Mouse (Mus musculus) limb, embryonic 11.5 days (tissue): ENCODE results near the gene Iqsec1. TPM values are rescaled to one million over a fixed set of nuclear protein-coding genes. Genes with fewer than 3 reads are reported as not detected.

Experiments used
- ATAC-seq: fragments of 200-750 bp; cut with Nextera tagmentation; 2 replicates; pipeline ENCODE4 v1.8.0; 2017; ENCODE audit warnings: low read depth; ENCODE audit not compliant: insufficient number of reproducible peaks, low FRiP score, low TSS enrichment
- DNase-seq: peaks from one replicate; pipeline ENCODE4 v3.0.0-alpha.2; 2015; ENCODE audit warnings: low spot score
- H3K27ac ChIP-seq: fragments of 300-500 bp; sonication (generic); replicated peaks from 2 replicates; pipeline ENCODE4 v1.5.1; 2014; ENCODE audit warnings: low read depth, mild to moderate bottlenecking, low read length
- H3K27me3 ChIP-seq: fragments of 300-500 bp; sonication (generic); 2 replicates; pipeline ENCODE4 v1.6.1; 2014; ENCODE audit warnings: mild to moderate bottlenecking, low read length, mixed read lengths; ENCODE audit not compliant: control insufficient read depth, insufficient read depth
- H3K36me3 ChIP-seq: fragments of 300-500 bp; sonication (generic); 2 replicates; pipeline ENCODE4 v1.6.1; 2014; ENCODE audit warnings: mild to moderate bottlenecking, low read length, moderate library complexity, mixed read lengths; ENCODE audit not compliant: control insufficient read depth, insufficient read depth
- H3K4me1 ChIP-seq: fragments of 300-500 bp; sonication (generic); 2 replicates; pipeline ENCODE4 v1.6.1; 2014; ENCODE audit warnings: low read length, mixed read lengths; ENCODE audit not compliant: control insufficient read depth, insufficient read depth
- H3K4me2 ChIP-seq: fragments of 300-500 bp; sonication (generic); 2 replicates; pipeline ENCODE4 v1.6.1; 2014; ENCODE audit warnings: low read depth, mild to moderate bottlenecking, moderate library complexity; ENCODE audit not compliant: severe bottlenecking
- H3K4me3 ChIP-seq: fragments of 300-500 bp; sonication (generic); 2 replicates; pipeline ENCODE4 v1.5.1; 2014; ENCODE audit warnings: low read depth, low read length
- H3K9ac ChIP-seq: fragments of 300-500 bp; sonication (generic); 2 replicates; pipeline ENCODE4 v1.6.1; 2014; ENCODE audit warnings: mild to moderate bottlenecking, low read length
- H3K9me3 ChIP-seq: fragments of 300-500 bp; sonication (generic); 2 replicates; pipeline ENCODE4 v1.6.1; 2016; ENCODE audit warnings: low read length; ENCODE audit not compliant: control insufficient read depth
- WGBS: fragments of 180-500 bp; shearing (Covaris S2); extraction: QIAGEN DNeasy Blood & Tissue Kit; methylation state at CpG from one replicate; pipeline ENCODE4 v1.1.7; 2014; 5-methylcytosine and 5-hydroxymethylcytosine counted together
- polyA plus RNA-seq: library from polyadenylated mRNA; unstranded; fragments of >200 nt; fragmentation: Nextera tagmentation; extraction: Ambion mirVana; gene quantifications from 2 replicates; pipeline ENCODE4 v1.2.1, GENCODE M21; 2014

Gene Iqsec1
- polyA plus RNA-seq, 1 experiment from 2014 or later: 8.5 TPM

- Histone ChIP-seq H3K9me3 (no peaks in the 10 kb centered on the region), H3K27me3 (no peaks in the 10 kb centered on the region), H3K4me2 (no peak overlapping the region), H3K9ac (no peak overlapping the region), H3K36me3 (no peaks in the 10 kb centered on the region), H3K4me3 (no peak overlapping the region), H3K4me1 (no peaks in the 10 kb centered on the region), H3K27ac (no peak overlapping the region)
- WGBS: 91% methylated on average over 6 of the region's 6 CpGs
- ATAC-seq (no peak), DNase-seq (no peak)
Observed at GRCm38 (mm10) chr6:90616481-90616880, 372.0 kb downstream of the Iqsec1 start.

DNA sequence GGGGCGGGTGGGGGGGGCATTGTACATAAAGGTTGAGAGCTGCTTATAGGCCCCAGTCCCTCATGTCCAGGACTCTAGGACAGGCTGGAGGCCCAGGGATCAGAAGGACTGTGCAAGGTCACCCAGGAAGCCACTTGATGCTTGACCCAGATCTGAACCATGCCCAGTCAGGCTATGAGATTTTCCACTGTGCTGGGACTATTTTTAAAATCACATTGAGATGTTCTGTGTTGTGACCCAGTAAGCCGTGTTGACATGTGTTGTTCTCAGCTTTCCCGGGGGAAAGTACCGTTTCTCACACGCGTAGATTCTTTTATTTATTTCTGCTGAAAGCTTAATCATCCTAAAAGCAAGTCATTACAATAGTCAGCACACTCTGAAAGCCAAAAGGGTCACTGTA lies 372.5 kb downstream of the Iqsec1 start:
- no peak overlapping the region for H3K27ac ChIP-seq
- H3K9ac ChIP-seq: no peak overlapping the region
- ATAC-seq: no peak
- WGBS: 86% methylated on average over 6 of the region's 6 CpGs
- no peaks in the 10 kb centered on the region for H3K4me1 ChIP-seq
- no peak for DNase-seq
- no peaks in the 10 kb centered on the region for H3K36me3 ChIP-seq
- H3K9me3 ChIP-seq: no peaks in the 10 kb centered on the region
- no peak overlapping the region for H3K4me2 ChIP-seq
- H3K4me3 ChIP-seq: no peak overlapping the region
- no peaks in the 10 kb centered on the region for H3K27me3 ChIP-seq

- H3K36me3 ChIP-seq: no peaks in the 10 kb centered on the region
- no peak for DNase-seq
- H3K27ac ChIP-seq: no peak overlapping the region
- H3K4me3 ChIP-seq: no peak overlapping the region
- no peak for ATAC-seq
- H3K4me2 ChIP-seq: no peak overlapping the region
- H3K27me3 ChIP-seq: no peaks in the 10 kb centered on the region
- H3K9me3 ChIP-seq: no peaks in the 10 kb centered on the region
- H3K9ac ChIP-seq: no peak overlapping the region
- no peaks in the 10 kb centered on the region for H3K4me1 ChIP-seq
- WGBS: 79% methylated on average over 7 of the region's 7 CpGs
Observed at GRCm38 (mm10) chr6:90615362-90615761, 373.1 kb downstream of the Iqsec1 start.

- ATAC-seq (no peak), DNase-seq (no peak)
- Histone ChIP-seq H3K4me2 (no peak overlapping the region), H3K27me3 (no peaks in the 10 kb centered on the region), H3K9me3 (no peaks in the 10 kb centered on the region), H3K4me3 (no peak overlapping the region), H3K9ac (no peak overlapping the region), H3K27ac (no peak overlapping the region), H3K4me1 (no peaks in the 10 kb centered on the region), H3K36me3 (no peaks in the 10 kb centered on the region)
- 72% methylated on average over 8 of the region's 8 CpGs for WGBS
Observed at GRCm38 (mm10) chr6:90613277-90613676, 375.2 kb downstream of the Iqsec1 start.

- 91% methylated on average over 5 of the region's 5 CpGs for WGBS
- no peak for ATAC-seq
- no peak overlapping the region for H3K9ac ChIP-seq
Observed at GRCm38 (mm10) chr6:90610248-90610647, 378.2 kb downstream of the Iqsec1 start.

DNA sequence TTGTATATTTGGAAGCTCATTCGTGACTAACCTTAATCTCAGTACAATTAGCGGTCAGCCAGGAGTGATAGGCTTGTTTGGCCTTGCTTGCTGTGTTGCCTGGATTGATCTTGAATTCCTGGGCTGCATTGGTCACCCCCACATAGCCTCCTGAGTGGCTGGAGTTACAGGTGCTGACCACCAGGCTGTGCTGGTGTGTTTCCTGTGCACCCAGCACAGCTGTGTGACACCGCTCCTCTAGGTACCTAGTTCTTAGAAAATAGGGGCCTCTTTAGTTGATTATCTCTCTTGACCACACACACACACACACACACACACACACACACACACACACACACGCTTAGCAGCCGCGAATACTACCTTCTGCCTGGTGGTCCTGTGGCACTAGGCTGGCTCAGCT lies 380.3 kb downstream of the Iqsec1 start:
- Histone ChIP-seq H3K9me3 (no peaks in the 10 kb centered on the region), H3K4me3 (no peak overlapping the region), H3K27ac (no peak overlapping the region), H3K9ac (no peak overlapping the region), H3K36me3 (no peaks in the 10 kb centered on the region), H3K27me3 (no peaks in the 10 kb centered on the region), H3K4me1 (peaks cover 3% of the 10 kb centered on the region; the same call in 1 of the 2 replicates), H3K4me2 (no peak overlapping the region)
- no peak for ATAC-seq
- no peak for DNase-seq
- 72% methylated on average over 6 of the region's 6 CpGs for WGBS

More at GRCm38 (mm10) chr6:90610248-90610647, 378.2 kb downstream of the Iqsec1 start:
- Histone ChIP-seq H3K4me2 (no peak overlapping the region), H3K27me3 (no peaks in the 10 kb centered on the region), H3K27ac (no peak overlapping the region), H3K4me3 (no peak overlapping the region), H3K4me1 (peaks cover 1% of the 10 kb centered on the region; the same call in 1 of the 2 replicates), H3K9me3 (no peaks in the 10 kb centered on the region), H3K36me3 (no peaks in the 10 kb centered on the region)
- no peak for DNase-seq

- no peaks in the 10 kb centered on the region for H3K27me3 ChIP-seq
- H3K4me1 ChIP-seq: peaks cover 3% of the 10 kb centered on the region; the same call in 1 of the 2 replicates
- H3K27ac ChIP-seq: no peak overlapping the region
- H3K36me3 ChIP-seq: no peaks in the 10 kb centered on the region
- ATAC-seq (no peak), DNase-seq (peak; percentile 79)
- H3K4me2 ChIP-seq: no peak overlapping the region
- no peaks in the 10 kb centered on the region for H3K9me3 ChIP-seq
- H3K9ac ChIP-seq: no peak overlapping the region
- 23% methylated on average over 5 of the region's 5 CpGs for WGBS
- H3K4me3 ChIP-seq: no peak overlapping the region
Observed at GRCm38 (mm10) chr6:90607196-90607595, 381.3 kb downstream of the Iqsec1 start.

- no peak overlapping the region for H3K9ac ChIP-seq
- H3K4me3 ChIP-seq: no peak overlapping the region
- DNase-seq: peak; percentile 85
- H3K9me3 ChIP-seq: no peaks in the 10 kb centered on the region
- no peak overlapping the region for H3K27ac ChIP-seq
- 24% methylated on average over 7 of the region's 7 CpGs for WGBS
- ATAC-seq: no peak
- H3K36me3 ChIP-seq: no peaks in the 10 kb centered on the region
- H3K4me1 ChIP-seq: peaks cover 3% of the 10 kb centered on the region; the same call in 1 of the 2 replicates
- H3K4me2 ChIP-seq: no peak overlapping the region
- H3K27me3 ChIP-seq: no peaks in the 10 kb centered on the region
Observed at GRCm38 (mm10) chr6:90606538-90606937, 381.9 kb downstream of the Iqsec1 start.
